Mouse (Mus musculus): ENCODE results near the gene Cysrt1. TPM values are rescaled to one million over a fixed set of nuclear protein-coding genes. Genes with fewer than 3 reads are reported as not detected.

The Cysrt1 gene
- polyA plus RNA-seq (2015; fragmentation: Nextera tagmentation; extraction: Ambion mirVana) = 16.5 and 20.7 TPM in 2 replicates

- peak within 1 kb of the TSS; percentile 93 for H3K4me2 ChIP-seq (replicated peaks; ENCODE audit: low read depth)
- no peaks in the 10 kb centered on the region for H3K9me3 ChIP-seq (ENCODE audit: control insufficient read depth)
- peak within 1 kb of the TSS; percentile 49 for H3K4me3 ChIP-seq (ENCODE audit: low read depth, low read length)
- no peak for TF ChIP-seq CTCF (IDR thresholded peaks at IDR 0.05; ENCODE audit: low read depth)
- peak within 1 kb of the TSS; percentile 74 for H3K27ac ChIP-seq (ENCODE audit: low read depth, low read length)
- under 1% methylated on average over 50 of the region's 59 CpGs for WGBS
- ATAC-seq = no peak
- peaks cover under 1% of the 10 kb centered on the region; the same call in 1 of the 2 replicates for H3K36me3 ChIP-seq (ENCODE audit: control insufficient read depth, insufficient read depth)
- H3K4me1 ChIP-seq (replicated peaks; ENCODE audit: control insufficient read depth, insufficient read depth, low read length) = peaks cover 9% of the 10 kb centered on the region; the same call in 1 of the 2 replicates
- peak within 1 kb of the TSS; percentile 75 for H3K9ac ChIP-seq (ENCODE audit: low read depth, low read length)
- H3K27me3 ChIP-seq (replicated peaks; ENCODE audit: control insufficient read depth, insufficient read depth, low read length) = 0 out of 2 replicates have a peak, but pooled peaks cover 3% of the 10 kb centered on the region
Measured at GRCm38 (mm10) chr2:25242101-25242506, at the start of gene Cysrt1, which contains the start of gene Rnf208. Gene Cysrt1, minus strand, starts transcription at chr2:25242452. Gene Rnf208, plus strand, starts transcription at chr2:25242255.

- peaks cover 46% of the 10 kb centered on the region for H3K27me3 ChIP-seq (replicated peaks; ENCODE audit: control insufficient read depth, insufficient read depth, low read length)
- WGBS = 8% methylated on average over 27 of the region's 32 CpGs
- H3K4me3 ChIP-seq (ENCODE audit: low read depth, low read length) = peak overlapping the region; percentile 42
- H3K9ac ChIP-seq (ENCODE audit: low read depth, low read length) = no peak overlapping the region
- H3K27ac ChIP-seq (ENCODE audit: low read depth, low read length) = no peak overlapping the region
- no peaks in the 10 kb centered on the region for H3K9me3 ChIP-seq (ENCODE audit: control insufficient read depth)
- H3K4me2 ChIP-seq (replicated peaks; ENCODE audit: low read depth) = peak overlapping the region; percentile 75
- TF ChIP-seq CTCF (IDR thresholded peaks at IDR 0.05; ENCODE audit: low read depth) = no peak; the same call in 1 of the 2 replicates
- no peaks in the 10 kb centered on the region; the same call in 1 of the 2 replicates for H3K36me3 ChIP-seq (ENCODE audit: control insufficient read depth, insufficient read depth)
- peaks cover 11% of the 10 kb centered on the region; the same call in 1 of the 2 replicates for H3K4me1 ChIP-seq (replicated peaks; ENCODE audit: control insufficient read depth, insufficient read depth, low read length)
- no peak for ATAC-seq
Measured at GRCm38 (mm10) chr2:25291184-25292053, 49.2 kb upstream of the Cysrt1 start.

GRCm38 (mm10) chr2:25290816-25291130, 48.5 kb upstream of the Cysrt1 start:
- no peak for TF ChIP-seq CTCF (IDR thresholded peaks at IDR 0.05; ENCODE audit: low read depth)
- Histone ChIP-seq H3K27me3 (replicated peaks; ENCODE audit: control insufficient read depth, insufficient read depth, low read length) (peaks cover 46% of the 10 kb centered on the region), H3K36me3 (ENCODE audit: control insufficient read depth, insufficient read depth) (no peaks in the 10 kb centered on the region; the same call in 1 of the 2 replicates), H3K9me3 (ENCODE audit: control insufficient read depth) (no peaks in the 10 kb centered on the region), H3K4me1 (replicated peaks; ENCODE audit: control insufficient read depth, insufficient read depth, low read length) (peaks cover 16% of the 10 kb centered on the region; the same call in 1 of the 2 replicates), H3K4me3 (ENCODE audit: low read depth, low read length) (peak overlapping the region; percentile 42), H3K9ac (ENCODE audit: low read depth, low read length) (no peak overlapping the region), H3K27ac (ENCODE audit: low read depth, low read length) (no peak overlapping the region), H3K4me2 (replicated peaks; ENCODE audit: low read depth) (peak overlapping the region; percentile 75)
- ATAC-seq = no peak
- under 1% methylated on average over 18 of the region's 18 CpGs for WGBS

DNA sequence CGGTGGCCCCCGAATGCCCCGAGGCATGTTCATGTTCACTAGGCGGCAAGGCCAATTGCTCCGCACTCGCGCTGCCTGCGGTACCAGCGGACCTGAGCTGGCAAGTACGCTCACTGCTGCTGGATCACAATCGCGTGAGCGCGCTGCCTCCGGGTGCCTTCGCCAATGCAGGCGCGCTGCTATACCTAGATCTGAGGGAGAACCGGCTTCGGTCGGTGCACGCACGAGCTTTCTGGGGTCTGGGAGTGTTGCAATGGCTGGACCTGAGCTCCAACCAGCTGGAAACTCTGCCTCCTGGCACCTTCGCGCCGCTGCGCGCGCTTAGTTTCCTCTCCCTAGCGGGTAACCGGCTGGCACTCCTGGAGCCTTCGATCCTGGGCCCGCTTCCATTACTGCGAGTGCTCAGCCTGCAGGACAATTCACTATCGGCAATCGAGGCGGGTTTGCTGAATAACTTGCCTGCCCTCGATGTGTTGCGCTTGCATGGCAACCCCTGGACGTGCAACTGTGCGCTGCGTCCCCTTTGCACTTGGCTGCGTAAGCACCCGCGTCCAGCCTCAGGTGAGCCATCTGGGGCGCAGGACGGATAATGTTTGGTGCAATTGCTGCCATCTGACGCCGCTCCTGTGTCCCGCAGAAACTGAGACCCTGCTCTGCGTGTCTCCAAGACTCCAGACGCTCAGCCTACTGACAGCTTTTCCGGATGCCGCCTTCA, 48.0 kb upstream of the Cysrt1 start:
- peak overlapping the region; percentile 75 for H3K4me2 ChIP-seq (replicated peaks; ENCODE audit: low read depth)
- no peak for ATAC-seq
- 2% methylated on average over 54 of the region's 54 CpGs for WGBS
- H3K36me3 ChIP-seq (ENCODE audit: control insufficient read depth, insufficient read depth) = peaks cover 2% of the 10 kb centered on the region; the same call in 1 of the 2 replicates
- no peaks in the 10 kb centered on the region for H3K9me3 ChIP-seq (ENCODE audit: control insufficient read depth)
- 0 out of 2 replicates have a peak overlapping the region, but pooled peaks have one; percentile 17 for H3K9ac ChIP-seq (ENCODE audit: low read depth, low read length)
- H3K27ac ChIP-seq (ENCODE audit: low read depth, low read length) = no peak overlapping the region
- H3K27me3 ChIP-seq (replicated peaks; ENCODE audit: control insufficient read depth, insufficient read depth, low read length) = peaks cover 46% of the 10 kb centered on the region
- H3K4me3 ChIP-seq (ENCODE audit: low read depth, low read length) = peak overlapping the region; percentile 42
- H3K4me1 ChIP-seq (replicated peaks; ENCODE audit: control insufficient read depth, insufficient read depth, low read length) = peaks cover 19% of the 10 kb centered on the region; the same call in 1 of the 2 replicates
- no peak for TF ChIP-seq CTCF (IDR thresholded peaks at IDR 0.05; ENCODE audit: low read depth)

- H3K4me3 ChIP-seq (ENCODE audit: low read depth, low read length) = peak within 1 kb of the TSS; percentile 42
- H3K9me3 ChIP-seq (ENCODE audit: control insufficient read depth) = no peaks in the 10 kb centered on the region
- no peak for TF ChIP-seq CTCF (IDR thresholded peaks at IDR 0.05; ENCODE audit: low read depth)
- peak within 1 kb of the TSS; percentile 75 for H3K4me2 ChIP-seq (replicated peaks; ENCODE audit: low read depth)
- H3K9ac ChIP-seq (ENCODE audit: low read depth, low read length) = 0 out of 2 replicates have a peak within 1 kb of the TSS, but pooled peaks have one; percentile 17
- 8% methylated on average over 11 of the region's 11 CpGs for WGBS
- H3K36me3 ChIP-seq (ENCODE audit: control insufficient read depth, insufficient read depth) = peaks cover 8% of the 10 kb centered on the region; the same call in 1 of the 2 replicates
- H3K27ac ChIP-seq (ENCODE audit: low read depth, low read length) = no peak within 1 kb of the TSS; the same call in 1 of the 2 replicates
- H3K4me1 ChIP-seq (replicated peaks; ENCODE audit: control insufficient read depth, insufficient read depth, low read length) = peaks cover 19% of the 10 kb centered on the region; the same call in 1 of the 2 replicates
- no peak for ATAC-seq
- H3K27me3 ChIP-seq (replicated peaks; ENCODE audit: control insufficient read depth, insufficient read depth, low read length) = peaks cover 46% of the 10 kb centered on the region
Measured at GRCm38 (mm10) chr2:25289651-25290050, 47.4 kb upstream of the Cysrt1 start, which contains the start of gene Lrrc26. Gene Lrrc26, plus strand, starts transcription at chr2:25289915.
